In genomic region chr19:61084149-61084940, GRCm38 (mm10) we compare ENCODE assay signal across 9 mouse cellular contexts. TPM values are rescaled to one million over a fixed set of nuclear protein-coding genes. Genes with fewer than 3 reads are reported as not detected.
DNase-seq lines count a peak whose midpoint lies in the region; ATAC-seq and TF ChIP-seq lines count a peak whose summit lies in the region.
"Had no signal": no experiment of that assay in that cellular context is flagged by ENCODE, and none has a peak within 500 bp of the region (broad histone marks: within the 10 kb centered on the region; RNA-seq: fewer than 3 reads in every experiment).

No protein-coding gene starts in this region.

- H3K9me3 ChIP-seq in MEL (replicated peaks; ENCODE audit: insufficient read depth, low read length): no peaks in the 10 kb centered on the region
- H3K9me3 ChIP-seq in hindbrain, embryonic 12.5 days (replicated peaks): no peaks in the 10 kb centered on the region

- H3K27me3 ChIP-seq in MEL (ENCODE audit: control insufficient read depth in 1 of 2, insufficient read depth in 2 of 2, low read length in 2 of 2): no peaks in the 10 kb centered on the region
- H3K27me3 ChIP-seq in hindbrain, embryonic 12.5 days: no peaks in the 10 kb centered on the region

- peak; percentile 67 for TF ChIP-seq EP300 in MEL (IDR thresholded peaks at IDR 0.05; ENCODE audit: low read depth in 1 of 2, low read length in 2 of 2)

- H3K4me1 ChIP-seq in MEL (ENCODE audit: control insufficient read depth in 1 of 2, insufficient read depth in 2 of 2, low read length in 2 of 2): peaks cover 16 to 29% of the 10 kb centered on the region in 2 experiments
- H3K4me1 ChIP-seq in hindbrain, embryonic 12.5 days: no peaks in the 10 kb centered on the region

- H3K4me3 ChIP-seq in MEL (ENCODE audit: control insufficient read depth in 1 of 2, insufficient read depth in 1 of 2, low read depth in 2 of 2, low read length in 2 of 2): no peak overlapping the region
- H3K4me3 ChIP-seq in hindbrain, embryonic 12.5 days: no peak overlapping the region
- H3K4me3 ChIP-seq: myocyte had no signal

- ATAC-seq in hindbrain, embryonic 12.5 days (ENCODE audit: low FRiP score): peak; percentile 50

- TF ChIP-seq POLR2A in MEL (IDR thresholded peaks at IDR 0.05; ENCODE audit: control insufficient read depth in 1 of 2, insufficient read depth in 1 of 2, low read depth in 1 of 2, low read length in 2 of 2, poor library complexity in 1 of 2): no peak

- TF ChIP-seq CTCF in MEL (IDR thresholded peaks at IDR 0.05 in 2 of 3, conservative IDR thresholded peaks at IDR 0.05 in 1 of 3; ENCODE audit: control insufficient read depth in 1 of 3, insufficient read depth in 1 of 3, low read depth in 2 of 3, low read length in 3 of 3, poor library complexity in 1 of 3, severe bottlenecking in 1 of 3): peak; percentile 98 to 99 (median 99)

- peak; percentile 99 for TF ChIP-seq RAD21 in MEL (IDR thresholded peaks at IDR 0.05; ENCODE audit: low read depth, low read length)

- H3K27ac ChIP-seq in MEL (ENCODE audit: control insufficient read depth, low read depth, low read length): peak overlapping the region; percentile 48
- H3K27ac ChIP-seq in hindbrain, embryonic 12.5 days: no peak overlapping the region

- 51% methylated on average over 4 of the region's 4 CpGs for WGBS in hindbrain, embryonic 12.5 days

- H3K36me3 ChIP-seq in MEL (ENCODE audit: control insufficient read depth in 1 of 2, insufficient read depth in 2 of 2, low read length in 2 of 2): peaks cover 0 to 24% of the 10 kb centered on the region in 2 experiments; a peak in 2 of 4 replicates
- H3K36me3 ChIP-seq in hindbrain, embryonic 12.5 days: 0 out of 2 replicates have a peak, but pooled peaks cover 23% of the 10 kb centered on the region

- H3K9ac ChIP-seq in MEL (ENCODE audit: control insufficient read depth, low read depth, low read length, poor library complexity, severe bottlenecking): no peak overlapping the region
- H3K9ac ChIP-seq in hindbrain, embryonic 12.5 days: no peak overlapping the region

- H3K4me2 ChIP-seq in hindbrain, embryonic 12.5 days (replicated peaks): no peak overlapping the region

- no peaks in the 10 kb centered on the region for H3K79me2 ChIP-seq in MEL (ENCODE audit: control insufficient read depth, insufficient read depth, low read length, poor library complexity)

- DNase-seq in MEL (ENCODE audit: low read depth, low spot score): peak; percentile 98
- DNase-seq in cerebellum, adult 11-12 months: peak; percentile 81
- DNase-seq in forelimb bud, embryonic 11.5 days (ENCODE audit: low read depth, low spot score): peak; percentile 87
- DNase-seq in layer of hippocampus, postnatal 10 days (ENCODE audit: low spot score in 2 of 2): peak; percentile 94 to 95
- peak; percentile 92 for DNase-seq in lung, postnatal 10 days
- peak; percentile 56 for DNase-seq in retina, adult 2 months (ENCODE audit: low read depth, low spot score)
- DNase-seq in thymus, postnatal 36 days: peak; percentile 75 to 81

TF ChIP-seq in MEL, 35 proteins besides CTCF, POLR2A, EP300 and RAD21:
- TF ChIP-seq ETS1 (IDR thresholded peaks at IDR 0.05; ENCODE audit: low read depth, low read length): peak; percentile 8
- TF ChIP-seq TBP (IDR thresholded peaks at IDR 0.05; ENCODE audit: low read depth, low read length): peak; percentile 61; the same call in 1 of the 2 replicates
- peak; percentile 39; the same call in 1 of the 2 replicates for TF ChIP-seq TAL1 (IDR thresholded peaks at IDR 0.05; ENCODE audit: low read length)
- TF ChIP-seq SMC3 (IDR thresholded peaks at IDR 0.05; ENCODE audit: low read depth, low read length): peak; percentile 99
- peak; percentile 70; the same call in 1 of the 2 replicates for TF ChIP-seq JUND (IDR thresholded peaks at IDR 0.05; ENCODE audit: low read depth, low read length)
- peak; percentile 68 for TF ChIP-seq RCOR1 (IDR thresholded peaks at IDR 0.05; ENCODE audit: low read depth, low read length)
- peak; percentile 57 for TF ChIP-seq MAX (IDR thresholded peaks at IDR 0.05; ENCODE audit: low read length)
- no peak for TF ChIP-seq MYB (IDR thresholded peaks at IDR 0.05; ENCODE audit: low read depth, low read length)
- 0 out of 2 replicates have a peak, but pooled peaks have one; percentile 37 for TF ChIP-seq BHLHE40 (IDR thresholded peaks at IDR 0.05; ENCODE audit: borderline replicate concordance, low read depth, low read length)
- TF ChIP-seq MEF2A (IDR thresholded peaks at IDR 0.05; ENCODE audit: extremely low read depth, insufficient replicate concordance, low read depth, low read length, poor library complexity, severe bottlenecking): no peak
- peak; percentile 51 for TF ChIP-seq GATA1 (IDR thresholded peaks at IDR 0.05; ENCODE audit: low read depth, low read length)
- 0 out of 2 replicates have a peak, but pooled peaks have one; percentile 29 for TF ChIP-seq USF1 (IDR thresholded peaks at IDR 0.05; ENCODE audit: low read depth, low read length)
- no peak for TF ChIP-seq MAZ (IDR thresholded peaks at IDR 0.05; ENCODE audit: low read depth, low read length)
- TF ChIP-seq ZKSCAN1 (IDR thresholded peaks at IDR 0.05; ENCODE audit: low read depth, low read length): no peak
- 0 out of 2 replicates have a peak, but pooled peaks have one; percentile 18 for TF ChIP-seq NRF1 (IDR thresholded peaks at IDR 0.05; ENCODE audit: insufficient read depth, low read depth, low read length, poor library complexity, severe bottlenecking)
- TF ChIP-seq POLR2AphosphoS5 (IDR thresholded peaks at IDR 0.05; ENCODE audit: borderline replicate concordance, low read depth, low read length): no peak
- peak; percentile 71 for TF ChIP-seq TCF12 (IDR thresholded peaks at IDR 0.05; ENCODE audit: low read depth, low read length)
- TF ChIP-seq ZNF384 (IDR thresholded peaks at IDR 0.05; ENCODE audit: low read depth, low read length): peak; percentile 69; the same call in 1 of the 2 replicates
- TF ChIP-seq GABPA (IDR thresholded peaks at IDR 0.05; ENCODE audit: low read depth, low read length): no peak
- peak; percentile 98 for TF ChIP-seq ZC3H11A (IDR thresholded peaks at IDR 0.05; ENCODE audit: low read depth, low read length)
- 0 out of 2 replicates have a peak, but pooled peaks have one; percentile 43 for TF ChIP-seq HCFC1 (IDR thresholded peaks at IDR 0.05; ENCODE audit: low read depth, low read length)
- peak; percentile 73 for TF ChIP-seq SIN3A (IDR thresholded peaks at IDR 0.05; ENCODE audit: low read length)

RNA-seq across cellular contexts. Expression of gene Zfp950, which starts 56.3 kb away (rescaled TPM):
- total RNA-seq in MEL (2012; rRNA removed): 9.9 and 12.1 TPM in 2 replicates
- polyA plus RNA-seq in MEL (2012; ENCODE audit: insufficient read depth in 1 of 2, insufficient read length in 2 of 2, low read depth in 1 of 2, low replicate concordance in 2 of 2, missing spikeins in 1 of 2): 100 to 1,000 TPM in 1 of 2 experiments, 1 to 10 TPM in 1; 5.4 to 113 TPM
- polyA plus RNA-seq in hindbrain, embryonic 12.5 days (2016; fragmentation: Nextera tagmentation; extraction: Ambion mirVana): 40.9 and 45.3 TPM in 2 replicates
- total RNA-seq in layer of hippocampus, postnatal 10 days (2021): 10 to 100 TPM; 22.7 to 23.4 TPM
